Mouse (Mus musculus) C2C12 (cell line): ENCODE data around the gene Tmem63b.
A peak's percentile ranks its signal among the peaks of the same experiment; 100 is the strongest.

Experiments used
- CEBPB ChIP-seq: IDR thresholded peaks from one replicate; pipeline ENCODE4 v1.6.1; 2011; ENCODE audit warnings: low read depth, mild to moderate bottlenecking, control low read depth, moderate library complexity
- CTCF ChIP-seq: IDR thresholded peaks from one replicate; pipeline ENCODE4 v1.5.1; 2011; ENCODE audit not compliant: control insufficient read depth, insufficient read depth, insufficient read length
- FOSL1 ChIP-seq: IDR thresholded peaks from one replicate; pipeline ENCODE4 v1.8.0; 2011; ENCODE audit warnings: mild to moderate bottlenecking, low read length; ENCODE audit not compliant: poor library complexity, insufficient read depth, severe bottlenecking
- MAX ChIP-seq: IDR thresholded peaks from one replicate; pipeline ENCODE4 v1.6.1; 2011; ENCODE audit warnings: mild to moderate bottlenecking, control low read depth
- MYOD1 ChIP-seq: IDR thresholded peaks from one replicate; pipeline ENCODE4 v1.6.1; 2011; ENCODE audit warnings: low read depth; ENCODE audit not compliant: control insufficient read depth, insufficient read length
- MYOG ChIP-seq: IDR thresholded peaks from one replicate; pipeline ENCODE4 v1.6.1; 2011; ENCODE audit not compliant: control insufficient read depth, insufficient read length; ENCODE audit errors: extremely low read depth
- USF1 ChIP-seq: IDR thresholded peaks from one replicate; pipeline ENCODE4 v1.6.1; 2011; ENCODE audit warnings: low read depth, mild to moderate bottlenecking, control low read depth, moderate library complexity

- TF ChIP-seq CTCF (no peak), MAX (no peak), USF1 (no peak), MYOD1 (peak; percentile 93), MYOG (peak; percentile 84), CEBPB (peak; percentile 61), FOSL1 (no peak)
Observed at GRCm38 (mm10) chr17:45616046-45616650, 70.6 kb downstream of the Tmem63b start.
